Mouse (Mus musculus) MEL (cell line): ENCODE measurements around the gene Cuta.
"Not testable (repeated sequence)": the region's sequence is repeated elsewhere in the genome, so short reads cannot be mapped to it uniquely, and the experiment has no call there.

ENCODE experiments used
- CTCF ChIP-seq, 3 experiments: IDR thresholded peaks in 2 of 3; conservative IDR thresholded peaks in 1 of 3; 2 replicates each; pipeline ENCODE4 v1.5.1; 2011 to 2012; ENCODE audit warnings: low read length in 3 of 3, low read depth in 2 of 3, mild to moderate bottlenecking in 2 of 3, improper control_type of control experiment in 1 of 3, inconsistent platforms in 1 of 3, mixed read lengths in 1 of 3, moderate library complexity in 1 of 3; ENCODE audit not compliant: control insufficient read depth in 1 of 3, insufficient read depth in 1 of 3, poor library complexity in 1 of 3, severe bottlenecking in 1 of 3
- EP300 ChIP-seq, 2 experiments: IDR thresholded peaks; 2 replicates each; pipeline ENCODE4 v1.6.1; 2011; ENCODE audit warnings: improper control_type of control experiment in 2 of 2, low read length in 2 of 2, low read depth in 1 of 2, mild to moderate bottlenecking in 1 of 2
- GATA1 ChIP-seq: IDR thresholded peaks from 2 replicates; pipeline ENCODE4 v1.6.1; 2011; ENCODE audit warnings: low read depth, low read length, improper control_type of control experiment
- MAFK ChIP-seq: IDR thresholded peaks from 2 replicates; pipeline ENCODE4 v1.6.1; 2011; ENCODE audit warnings: low read depth, mild to moderate bottlenecking, low read length, improper control_type of control experiment, borderline replicate concordance
- POLR2A ChIP-seq, 2 experiments: IDR thresholded peaks; 2 replicates each; pipeline ENCODE4 v1.6.1; 2011 to 2012; ENCODE audit warnings: low read length in 2 of 2, mild to moderate bottlenecking in 2 of 2, control low read depth in 1 of 2, improper control_type of control experiment in 1 of 2, low read depth in 1 of 2, moderate library complexity in 1 of 2; ENCODE audit not compliant: control insufficient read depth in 1 of 2, insufficient read depth in 1 of 2, poor library complexity in 1 of 2
- RCOR1 ChIP-seq: IDR thresholded peaks from 2 replicates; pipeline ENCODE4 v1.6.1; 2012; ENCODE audit warnings: low read depth, mild to moderate bottlenecking, inconsistent platforms, low read length, improper control_type of control experiment
- USF1 ChIP-seq: IDR thresholded peaks from 2 replicates; pipeline ENCODE4 v1.6.1; 2014; ENCODE audit warnings: low read depth, mild to moderate bottlenecking, inconsistent platforms, low read length, improper control_type of control experiment, moderate library complexity
- ZKSCAN1 ChIP-seq: IDR thresholded peaks from 2 replicates; pipeline ENCODE4 v1.6.1; 2012; ENCODE audit warnings: low read depth, mild to moderate bottlenecking, inconsistent platforms, low read length, improper control_type of control experiment, moderate library complexity

DNA sequence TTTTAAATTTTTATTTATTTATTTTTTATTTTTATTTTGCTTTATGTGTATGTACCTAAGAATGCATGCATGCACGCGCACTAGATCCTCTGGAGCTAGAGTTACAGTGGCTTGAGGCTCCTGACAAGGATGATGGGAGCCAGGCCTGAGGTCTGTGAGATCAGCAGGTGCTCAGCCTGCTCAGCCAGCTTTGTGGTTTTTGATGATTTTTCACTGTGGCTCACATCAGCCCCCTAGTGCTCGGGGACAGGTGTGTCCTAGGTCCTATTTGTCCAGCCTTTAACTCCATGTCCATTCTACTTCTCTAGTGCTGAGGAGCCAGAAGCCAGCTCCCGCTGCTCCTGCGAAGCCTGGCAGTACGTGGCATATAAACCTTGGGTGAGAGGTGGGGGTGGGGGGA lies 17.0 kb downstream of the Cuta start:
- TF ChIP-seq EP300 (IDR thresholded peaks at IDR 0.05; ENCODE audit: low read depth in 1 of 2, low read length in 2 of 2); POLR2A (IDR thresholded peaks at IDR 0.05; ENCODE audit: control insufficient read depth in 1 of 2, insufficient read depth in 1 of 2, low read depth in 1 of 2, low read length in 2 of 2, poor library complexity in 1 of 2); MAFK; CTCF (IDR thresholded peaks at IDR 0.05 in 2 of 3, conservative IDR thresholded peaks at IDR 0.05 in 1 of 3; ENCODE audit: control insufficient read depth in 1 of 3, insufficient read depth in 1 of 3, low read depth in 2 of 3, low read length in 3 of 3, poor library complexity in 1 of 3, severe bottlenecking in 1 of 3); GATA1; RCOR1; ZKSCAN1; USF1: not testable (repeated sequence)
